Mouse (Mus musculus) midbrain, embryonic 15.5 days (tissue): Measurements from ENCODE around the gene Nfkbil1. TPM values are rescaled to one million over a fixed set of nuclear protein-coding genes. Genes with fewer than 3 reads are reported as not detected.

Source experiments
- ATAC-seq: fragments of 200-750 bp; cut with Nextera tagmentation; replicated peaks from 2 replicates; pipeline ENCODE4 v1.8.0; 2017; ENCODE audit warnings: moderate TSS enrichment
- H3K27ac ChIP-seq: fragments of 300-500 bp; sonication (generic); 2 replicates; pipeline ENCODE4 v1.5.1; 2015; ENCODE audit warnings: mild to moderate bottlenecking, inconsistent platforms
- H3K27me3 ChIP-seq: fragments of 300-500 bp; sonication (generic); replicated peaks from 2 replicates; pipeline ENCODE4 v1.6.1; 2015; ENCODE audit warnings: inconsistent platforms
- H3K36me3 ChIP-seq: fragments of 300-500 bp; sonication (generic); replicated peaks from 2 replicates; pipeline ENCODE4 v1.6.1; 2015; ENCODE audit warnings: inconsistent platforms
- H3K4me1 ChIP-seq: fragments of 300-500 bp; sonication (generic); 2 replicates; pipeline ENCODE4 v1.6.1; 2015; ENCODE audit warnings: inconsistent platforms
- H3K4me2 ChIP-seq: fragments of 300-500 bp; sonication (generic); 2 replicates; pipeline ENCODE4 v1.6.1; 2015; ENCODE audit warnings: inconsistent platforms, mild to moderate bottlenecking, moderate library complexity
- H3K4me3 ChIP-seq: fragments of 300-500 bp; sonication (generic); 2 replicates; pipeline ENCODE4 v1.5.1; 2015; ENCODE audit warnings: mild to moderate bottlenecking, inconsistent platforms
- H3K9ac ChIP-seq: fragments of 300-500 bp; sonication (generic); 2 replicates; pipeline ENCODE4 v1.6.1; 2015; ENCODE audit warnings: mild to moderate bottlenecking, inconsistent platforms
- H3K9me3 ChIP-seq: fragments of 300-500 bp; sonication (generic); 2 replicates; pipeline ENCODE4 v1.6.1; 2016; ENCODE audit warnings: inconsistent platforms
- WGBS: fragments of 180-500 bp; shearing (Covaris S2); methylation state at CpG from one replicate; pipeline ENCODE4 v1.1.7; 2015; ENCODE audit warnings: mixed read lengths; 5-methylcytosine and 5-hydroxymethylcytosine counted together
- polyA plus RNA-seq: library from polyadenylated mRNA; unstranded; fragments of >200 nt; fragmentation: Nextera tagmentation; extraction: Ambion mirVana; gene quantifications from 2 replicates; pipeline ENCODE4 v1.2.1, GENCODE M21; 2015

The Nfkbil1 gene
- polyA plus RNA-seq, 1 experiment from 2014 or later: 11.7 TPM

DNA sequence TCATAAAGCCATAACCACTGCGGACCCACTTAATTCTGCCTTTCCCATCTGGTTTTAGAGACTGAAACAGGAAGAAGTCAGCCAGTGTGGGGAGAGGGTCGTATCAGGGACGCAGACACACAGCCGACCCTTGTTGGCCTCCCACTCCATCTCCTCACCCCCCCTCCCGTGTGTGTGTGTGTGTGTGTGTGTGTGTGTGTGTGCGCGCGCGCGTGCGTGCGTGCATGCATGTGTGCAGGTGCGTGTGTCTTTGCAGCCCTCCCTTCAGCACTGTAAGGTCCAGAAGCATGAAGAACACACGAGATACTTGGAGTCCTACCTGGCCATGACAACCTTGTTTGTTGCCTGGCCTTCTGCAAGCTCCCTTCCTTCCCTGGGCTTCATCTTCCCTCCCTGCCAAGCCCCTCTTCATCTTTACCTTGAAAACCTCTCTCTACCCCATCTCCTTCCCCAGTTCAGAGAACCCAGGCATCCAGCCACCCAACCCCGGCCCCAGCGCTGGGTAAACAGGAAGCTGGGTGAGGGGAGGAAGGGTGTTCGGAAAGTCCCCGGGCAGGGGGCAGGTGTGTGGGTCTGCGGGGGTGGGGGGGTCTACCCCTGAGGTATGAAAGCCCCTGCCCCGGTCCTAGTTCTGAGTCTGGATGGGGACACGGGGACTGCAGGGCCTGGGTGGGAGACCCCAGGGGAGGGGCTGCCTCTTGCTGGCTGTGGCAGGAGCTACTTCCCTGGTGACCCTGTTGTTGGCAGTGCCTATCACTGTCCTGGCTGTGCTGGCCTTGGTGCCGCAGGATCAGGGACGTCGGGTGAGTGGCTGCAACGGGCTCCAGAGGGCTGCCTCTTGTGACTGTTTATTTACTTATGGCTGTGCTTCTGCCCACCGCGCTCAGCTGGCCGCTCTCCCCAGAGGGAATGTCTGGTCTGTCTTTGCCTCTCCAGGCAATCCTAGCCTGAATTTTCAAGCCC lies 41.4 kb downstream of the Nfkbil1 start, which contains the start of gene Ltb:
Ltb (plus strand) TSS at position 559 of the 963 bp plus-strand sequence.
- no peak for ATAC-seq
- H3K4me1 ChIP-seq: peaks cover 11% of the 10 kb centered on the region
- peaks cover 32% of the 10 kb centered on the region for H3K27me3 ChIP-seq
- 76% methylated on average over 28 of the region's 28 CpGs for WGBS
- H3K9me3 ChIP-seq: no peaks in the 10 kb centered on the region
- no peaks in the 10 kb centered on the region for H3K36me3 ChIP-seq
- H3K27ac ChIP-seq: no peak within 1 kb of the TSS
- H3K4me2 ChIP-seq: no peak within 1 kb of the TSS
- H3K9ac ChIP-seq: no peak within 1 kb of the TSS
- peak within 1 kb of the TSS; percentile 39; the same call in 1 of the 2 replicates for H3K4me3 ChIP-seq

DNA sequence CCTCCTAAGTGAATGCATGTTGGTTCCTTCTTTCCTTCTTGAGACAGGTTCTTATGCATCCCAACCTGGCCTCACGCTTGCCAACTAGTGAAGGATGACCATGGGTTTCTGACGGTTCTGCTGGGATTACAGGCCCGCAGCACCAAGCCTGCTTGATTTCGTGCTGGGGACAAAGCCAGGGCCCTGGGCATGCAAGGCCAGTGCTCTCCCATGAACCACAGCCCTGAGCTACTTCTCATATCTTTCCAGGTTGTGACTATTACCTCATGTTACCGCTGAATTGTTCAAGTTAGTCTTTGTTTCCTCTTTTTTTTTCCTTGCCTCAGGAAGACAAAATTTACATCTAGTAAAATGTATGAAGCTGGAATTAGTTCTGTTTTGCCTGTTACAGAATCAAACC lies 42.7 kb downstream of the Nfkbil1 start:
- H3K27me3 ChIP-seq: peaks cover 32% of the 10 kb centered on the region
- H3K9me3 ChIP-seq: no peaks in the 10 kb centered on the region
- H3K36me3 ChIP-seq: no peaks in the 10 kb centered on the region
- peaks cover 11% of the 10 kb centered on the region for H3K4me1 ChIP-seq
- no peak overlapping the region for H3K4me3 ChIP-seq
- H3K4me2 ChIP-seq: no peak overlapping the region
- no peak overlapping the region for H3K27ac ChIP-seq
- WGBS: 84% methylated on average over 5 of the region's 5 CpGs
- no peak for ATAC-seq
- H3K9ac ChIP-seq: no peak overlapping the region

DNA sequence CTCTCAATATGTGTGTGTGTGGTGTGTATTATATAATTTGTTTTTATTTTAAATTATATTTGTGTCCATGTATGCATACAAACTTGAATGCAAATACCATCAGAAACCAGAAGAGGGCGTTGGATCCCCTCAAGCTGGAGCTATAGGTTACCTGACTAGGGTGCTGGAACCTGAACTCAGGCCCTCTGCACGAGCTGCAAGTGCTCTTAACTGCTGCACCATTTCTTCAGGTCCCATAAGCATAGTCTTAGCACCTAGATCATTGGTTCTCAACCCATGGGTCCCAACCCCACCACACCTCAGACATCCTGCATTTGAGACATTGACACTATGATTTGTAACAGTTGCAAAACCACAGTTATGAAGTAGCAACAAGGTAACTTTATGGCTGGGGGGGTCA lies 43.9 kb downstream of the Nfkbil1 start:
- Histone ChIP-seq H3K4me1 (peaks cover 12% of the 10 kb centered on the region), H3K4me3 (no peak overlapping the region), H3K4me2 (no peak overlapping the region), H3K27me3 (peaks cover 27% of the 10 kb centered on the region), H3K9me3 (no peaks in the 10 kb centered on the region), H3K27ac (no peak overlapping the region), H3K9ac (no peak overlapping the region), H3K36me3 (no peaks in the 10 kb centered on the region)
- 57% methylated on average over 2 of the region's 2 CpGs for WGBS
- no peak for ATAC-seq

DNA sequence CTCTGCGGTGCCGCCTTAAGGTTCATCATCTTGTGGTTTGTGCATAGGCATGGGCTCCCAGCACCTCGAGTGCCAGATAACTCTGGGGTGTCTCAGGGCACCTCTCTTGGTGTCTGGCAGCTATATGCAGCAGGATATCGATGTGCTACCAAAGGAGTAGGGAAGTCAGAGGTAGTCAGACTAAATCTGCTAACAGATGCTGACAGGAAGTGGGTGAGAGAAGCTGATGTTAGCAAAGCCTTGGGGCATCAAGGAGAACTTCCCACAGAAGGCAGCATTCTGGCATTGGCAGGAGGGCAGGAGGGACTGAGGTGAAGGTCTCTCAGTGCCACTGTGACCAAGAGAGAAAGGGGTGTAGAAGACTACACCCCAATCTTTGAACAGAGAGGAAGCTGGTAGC lies 45.5 kb downstream of the Nfkbil1 start:
- H3K4me1 ChIP-seq: peaks cover 11% of the 10 kb centered on the region; the same call in 1 of the 2 replicates
- H3K9me3 ChIP-seq: no peaks in the 10 kb centered on the region
- 72% methylated on average over 4 of the region's 4 CpGs for WGBS
- H3K9ac ChIP-seq: no peak overlapping the region
- no peaks in the 10 kb centered on the region for H3K36me3 ChIP-seq
- peaks cover 10% of the 10 kb centered on the region for H3K27me3 ChIP-seq
- no peak overlapping the region for H3K4me2 ChIP-seq
- H3K4me3 ChIP-seq: no peak overlapping the region
- H3K27ac ChIP-seq: no peak overlapping the region
- ATAC-seq: no peak

DNA sequence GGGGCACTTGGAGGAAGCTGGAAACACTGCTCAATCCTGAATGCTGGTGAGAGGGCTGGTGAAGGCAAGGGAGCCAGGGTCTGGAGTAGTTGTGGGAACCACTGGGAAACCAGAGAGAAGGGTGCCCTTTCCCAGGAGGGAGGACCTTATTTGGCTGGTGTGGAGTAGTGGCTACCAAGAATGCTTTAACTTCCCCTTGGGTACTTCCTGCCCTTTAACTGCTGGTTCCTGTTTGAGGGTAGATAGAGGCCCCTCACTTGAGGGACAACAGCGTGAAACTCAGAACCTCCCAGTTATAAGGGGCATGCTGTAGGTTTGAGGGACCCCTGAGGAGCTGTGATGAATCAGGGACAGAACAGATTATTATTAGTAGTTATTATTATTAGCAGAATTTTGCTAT lies 46.4 kb downstream of the Nfkbil1 start:
- Histone ChIP-seq H3K27me3 (peaks cover 1% of the 10 kb centered on the region; the same call in 1 of the 2 replicates), H3K27ac (no peak overlapping the region), H3K36me3 (no peaks in the 10 kb centered on the region), H3K9me3 (no peaks in the 10 kb centered on the region), H3K4me1 (peaks cover 11% of the 10 kb centered on the region; the same call in 1 of the 2 replicates), H3K4me3 (no peak overlapping the region), H3K9ac (no peak overlapping the region), H3K4me2 (no peak overlapping the region)
- ATAC-seq: no peak
- 75% methylated on average over 1 of the region's 1 CpGs for WGBS

DNA sequence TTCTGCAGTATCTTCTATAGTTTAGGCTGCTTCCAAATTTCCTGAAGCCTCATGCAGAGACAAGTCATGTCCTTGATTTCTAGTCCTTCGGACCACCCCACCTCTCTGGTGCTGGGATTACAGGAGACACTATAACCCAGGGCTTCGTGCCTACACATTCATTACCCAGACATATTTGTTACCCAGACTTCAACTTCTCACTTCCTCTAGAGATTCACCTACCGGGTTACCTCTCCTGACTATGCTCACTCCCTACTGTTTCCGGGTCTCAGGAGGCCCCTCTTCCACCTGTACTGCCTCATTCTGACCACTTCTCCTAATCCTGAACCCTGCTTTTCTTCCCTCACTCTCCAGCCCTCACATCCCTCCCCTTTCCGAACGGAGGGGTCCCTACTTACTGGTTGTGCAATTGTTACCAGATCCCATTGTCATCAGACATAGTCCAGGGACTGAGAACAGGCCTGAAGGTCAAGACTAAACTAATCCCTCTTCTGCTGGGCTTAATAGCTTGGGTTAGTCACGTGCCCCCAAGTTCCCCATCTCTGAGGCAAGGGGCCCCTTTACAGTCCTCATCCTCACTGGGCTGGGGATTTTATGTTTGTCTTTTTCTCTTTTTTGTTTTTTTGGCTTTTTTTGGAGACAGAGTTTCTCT lies 47.5 kb downstream of the Nfkbil1 start, which contains the start of gene Lst1:
Lst1 (minus strand) TSS at position 481 of the 652 bp plus-strand sequence.
- H3K9ac ChIP-seq: no peak within 1 kb of the TSS
- no peak within 1 kb of the TSS for H3K4me3 ChIP-seq
- no peak within 1 kb of the TSS for H3K4me2 ChIP-seq
- no peaks in the 10 kb centered on the region for H3K36me3 ChIP-seq
- ATAC-seq: no peak
- H3K27ac ChIP-seq: no peak within 1 kb of the TSS
- H3K4me1 ChIP-seq: peaks cover 11% of the 10 kb centered on the region; the same call in 1 of the 2 replicates
- H3K9me3 ChIP-seq: no peaks in the 10 kb centered on the region
- 70% methylated on average over 7 of the region's 7 CpGs for WGBS
- no peaks in the 10 kb centered on the region; the same call in 1 of the 2 replicates for H3K27me3 ChIP-seq

DNA sequence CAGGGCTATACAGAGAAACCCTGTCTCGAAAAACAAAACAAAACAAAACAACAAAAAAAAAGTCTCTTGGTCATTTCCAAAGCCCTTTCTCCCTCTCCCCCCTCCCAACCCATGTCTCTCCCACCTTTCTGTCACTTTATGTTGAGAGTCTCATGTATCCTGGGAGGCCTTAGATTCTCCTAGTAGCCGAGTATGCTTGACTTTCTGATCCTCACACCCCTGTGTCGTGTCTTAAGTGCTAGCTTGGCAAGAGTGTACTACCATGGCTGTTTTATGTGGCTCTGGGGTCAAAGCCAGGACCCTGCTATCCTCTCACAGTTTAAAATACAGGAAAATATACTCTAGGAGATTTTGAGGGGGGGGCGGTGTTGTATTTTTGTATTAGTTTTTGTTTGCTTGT lies 48.2 kb downstream of the Nfkbil1 start:
- Histone ChIP-seq H3K36me3 (no peaks in the 10 kb centered on the region), H3K27me3 (no peaks in the 10 kb centered on the region; the same call in 1 of the 2 replicates), H3K4me2 (no peak overlapping the region), H3K4me1 (peaks cover 11% of the 10 kb centered on the region; the same call in 1 of the 2 replicates), H3K9me3 (no peaks in the 10 kb centered on the region), H3K9ac (no peak overlapping the region), H3K4me3 (no peak overlapping the region), H3K27ac (no peak overlapping the region)
- WGBS: 77% methylated on average over 4 of the region's 4 CpGs
- ATAC-seq: no peak

DNA sequence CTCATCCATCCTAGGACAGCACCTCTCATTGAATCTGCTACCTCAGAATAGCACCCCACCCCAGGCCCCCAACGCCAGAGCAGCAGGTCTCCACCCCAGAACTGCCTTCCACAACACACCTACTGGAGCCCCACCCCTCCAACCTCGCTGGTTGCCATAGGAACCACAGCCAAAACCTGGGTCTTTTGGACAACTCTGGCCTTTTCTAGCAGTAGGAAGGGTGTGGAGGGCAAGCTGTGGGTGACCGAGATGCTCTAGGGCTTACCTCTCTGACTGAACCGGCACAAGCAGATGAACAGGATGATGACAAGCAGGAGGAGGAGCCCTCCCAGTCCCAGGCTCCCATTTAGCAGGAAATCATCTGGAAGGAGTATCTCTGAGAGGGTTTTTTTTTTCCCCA lies 48.9 kb downstream of the Nfkbil1 start:
- Histone ChIP-seq H3K27ac (peak overlapping the region; percentile 77), H3K4me2 (peak overlapping the region; percentile 49), H3K9me3 (no peaks in the 10 kb centered on the region), H3K36me3 (no peaks in the 10 kb centered on the region), H3K4me1 (peaks cover 11% of the 10 kb centered on the region; the same call in 1 of the 2 replicates), H3K27me3 (no peaks in the 10 kb centered on the region; the same call in 1 of the 2 replicates), H3K9ac (no peak overlapping the region), H3K4me3 (peak overlapping the region; percentile 25)
- WGBS: 3% methylated on average over 4 of the region's 4 CpGs
- peak; percentile 67; the same call in 1 of the 2 replicates for ATAC-seq

DNA sequence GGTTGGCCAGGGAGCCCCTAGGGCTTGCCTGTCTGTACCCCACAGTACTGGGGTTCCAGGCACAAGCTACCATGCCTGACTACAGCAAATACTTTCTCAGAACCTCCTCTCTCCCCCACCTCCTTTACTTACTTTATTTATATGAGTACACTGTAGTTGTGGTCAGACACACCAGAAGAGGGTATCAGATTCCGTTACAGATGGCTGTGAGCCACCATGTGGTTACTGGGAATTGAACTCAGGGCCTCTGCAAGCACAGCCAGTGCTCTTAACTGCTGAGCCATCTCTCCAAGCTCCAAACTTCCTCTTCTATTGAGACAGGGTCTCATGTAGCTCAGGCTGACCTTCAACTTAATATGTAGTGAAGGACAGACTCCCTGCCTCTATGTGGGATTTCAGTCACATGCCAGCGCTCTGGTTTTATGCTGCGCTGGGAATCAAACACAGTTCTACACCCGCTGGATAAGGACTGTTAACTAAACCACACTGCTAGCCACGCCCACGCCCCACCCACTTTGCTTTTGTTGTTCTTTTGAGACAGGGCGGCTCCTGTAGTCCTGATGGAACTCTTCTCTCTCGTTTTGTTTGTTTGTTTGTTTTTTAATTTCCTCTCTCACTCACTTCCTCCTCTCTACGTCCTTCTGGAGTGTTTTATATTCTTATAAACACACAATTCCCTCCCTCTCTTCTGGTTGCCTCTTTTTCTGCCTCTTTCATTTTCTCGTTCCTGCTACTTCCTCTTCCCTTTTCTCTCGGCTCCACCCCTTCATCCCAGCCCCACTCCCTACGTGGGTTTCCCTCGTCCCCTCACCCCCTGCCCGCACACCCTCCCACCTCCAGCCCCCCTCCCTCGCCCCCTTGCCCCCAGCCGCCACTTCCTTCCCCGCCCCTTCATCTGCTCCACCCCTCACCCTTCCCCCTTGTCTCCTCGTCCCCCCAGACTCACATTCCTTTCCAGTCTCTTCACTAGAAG lies 49.7 kb downstream of the Nfkbil1 start:
- no peaks in the 10 kb centered on the region for H3K36me3 ChIP-seq
- 2% methylated on average over 18 of the region's 18 CpGs for WGBS
- peak overlapping the region; percentile 77; the same call in 1 of the 2 replicates for H3K27ac ChIP-seq
- H3K4me3 ChIP-seq: peak overlapping the region; percentile 25
- no peaks in the 10 kb centered on the region; the same call in 1 of the 2 replicates for H3K27me3 ChIP-seq
- H3K9ac ChIP-seq: no peak overlapping the region
- 0 out of 2 replicates have a peak, but pooled peaks have one; percentile 37 for ATAC-seq
- H3K9me3 ChIP-seq: no peaks in the 10 kb centered on the region
- H3K4me2 ChIP-seq: peak overlapping the region; percentile 49
- H3K4me1 ChIP-seq: peaks cover 11% of the 10 kb centered on the region; the same call in 1 of the 2 replicates

DNA sequence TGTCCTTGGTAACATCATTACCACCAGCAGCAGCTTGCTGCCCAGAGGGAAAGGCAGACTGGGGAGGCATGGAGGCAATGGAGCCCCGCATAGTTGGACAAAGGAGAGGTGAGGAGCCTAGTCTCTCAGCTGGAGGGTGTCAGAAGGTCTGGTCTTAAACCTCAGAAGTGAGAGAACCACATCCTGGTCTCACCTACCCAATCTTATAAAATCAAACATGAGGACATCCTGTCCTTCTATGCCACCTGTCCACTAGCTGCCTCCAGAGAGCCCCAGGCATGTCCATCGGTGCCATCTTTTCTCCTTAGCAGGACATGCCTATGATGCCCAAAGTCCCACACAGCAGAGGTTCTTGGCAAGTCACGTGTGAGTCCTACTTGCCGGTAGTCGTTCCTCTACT lies 55.5 kb downstream of the Nfkbil1 start:
- H3K9ac ChIP-seq: no peak overlapping the region
- H3K36me3 ChIP-seq: no peaks in the 10 kb centered on the region
- no peaks in the 10 kb centered on the region for H3K4me1 ChIP-seq
- WGBS: 90% methylated on average over 5 of the region's 5 CpGs
- no peaks in the 10 kb centered on the region for H3K27me3 ChIP-seq
- no peak for ATAC-seq
- no peak overlapping the region for H3K27ac ChIP-seq
- H3K4me2 ChIP-seq: no peak overlapping the region
- no peak overlapping the region for H3K4me3 ChIP-seq
- H3K9me3 ChIP-seq: no peaks in the 10 kb centered on the region

DNA sequence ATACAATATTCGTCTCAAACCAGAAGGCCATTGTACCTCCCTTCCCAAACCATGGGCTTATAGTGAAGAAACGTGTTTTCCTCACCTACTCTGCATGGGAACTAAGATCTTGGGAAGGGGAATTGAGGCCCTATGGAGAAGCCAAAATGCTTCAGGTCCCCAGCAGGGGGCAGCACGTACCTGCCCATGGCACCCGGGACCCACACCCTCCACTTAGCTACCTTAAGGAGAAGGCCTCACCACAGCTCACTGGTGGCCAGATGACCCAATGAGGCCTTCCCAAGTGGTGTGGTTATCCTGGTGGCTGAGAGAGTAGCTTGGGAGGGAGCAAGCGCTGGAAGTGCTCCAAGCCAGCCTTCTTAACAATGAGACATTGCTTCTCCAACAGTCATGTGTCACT lies 57.1 kb downstream of the Nfkbil1 start:
- no peak for ATAC-seq
- no peaks in the 10 kb centered on the region for H3K4me1 ChIP-seq
- no peaks in the 10 kb centered on the region for H3K9me3 ChIP-seq
- WGBS: 17% methylated on average over 5 of the region's 5 CpGs
- no peaks in the 10 kb centered on the region for H3K27me3 ChIP-seq
- no peak overlapping the region for H3K9ac ChIP-seq
- H3K4me3 ChIP-seq: no peak overlapping the region
- no peaks in the 10 kb centered on the region for H3K36me3 ChIP-seq
- no peak overlapping the region for H3K27ac ChIP-seq
- no peak overlapping the region for H3K4me2 ChIP-seq
